ENCODE assay signal across 16 mouse cellular contexts in the genomic region with DNA sequence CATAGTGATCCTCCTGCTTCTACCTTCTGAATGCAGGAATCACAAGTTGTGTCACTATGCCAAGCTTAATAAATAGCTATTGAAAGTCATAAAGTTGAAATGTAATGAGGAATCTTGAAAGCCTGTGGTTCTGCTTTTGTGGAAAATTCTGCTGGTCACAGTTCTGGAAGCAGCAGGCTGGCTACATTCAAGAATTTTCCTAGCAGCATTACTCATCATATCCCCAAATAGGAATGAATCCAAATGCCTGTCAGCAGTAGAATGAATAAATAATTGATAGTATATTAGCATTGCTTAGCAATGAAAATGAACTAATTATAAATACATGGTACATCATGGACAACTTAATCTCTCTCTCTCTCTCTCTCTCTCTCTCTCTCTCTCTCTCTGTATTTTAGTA.
"Had no signal": no experiment of that assay in that cellular context is flagged by ENCODE, and none has a peak within 500 bp of the region (broad histone marks: within the 10 kb centered on the region; RNA-seq: fewer than 3 reads in every experiment).

No protein-coding gene starts in this region.

- ATAC-seq: midbrain, embryonic 16.5 days had no signal

- H3K4me1 ChIP-seq: megakaryocyte, embryonic 14.5 days; midbrain, embryonic 12.5 days; neural tube, embryonic 12.5 days; stomach, embryonic 15.5 days had no signal

- H3K27ac ChIP-seq: midbrain, embryonic 12.5 days; neural tube, embryonic 12.5 days; stomach, embryonic 15.5 days; stomach, postnatal 0 days had no signal

- H3K27me3 ChIP-seq: megakaryocyte, embryonic 14.5 days; midbrain, embryonic 12.5 days; neural tube, embryonic 12.5 days; stomach, embryonic 15.5 days had no signal

- H3K4me2 ChIP-seq: lung, embryonic 14.5 days; midbrain, embryonic 12.5 days; neural tube, embryonic 12.5 days; stomach, embryonic 15.5 days had no signal

- H3K4me3 ChIP-seq: megakaryocyte, embryonic 14.5 days; midbrain, embryonic 12.5 days; myocyte; neural tube, embryonic 12.5 days; stomach, embryonic 15.5 days had no signal

- H3K36me3 ChIP-seq: midbrain, embryonic 12.5 days; neural tube, embryonic 12.5 days; stomach, embryonic 15.5 days had no signal

- DNase-seq: lung, adult 18-20 months; lung, embryonic 14.5 days; lung, postnatal 10 days; lung, postnatal 4 days; midbrain, embryonic 14.5 days; right cerebral cortex, postnatal 14 days; thymus, adult 18-20 months; thymus, postnatal 14 days; thymus, postnatal 36 days had no signal

- H3K9me3 ChIP-seq: midbrain, embryonic 12.5 days; neural tube, embryonic 12.5 days; stomach, embryonic 15.5 days had no signal

- H3K9ac ChIP-seq: lung, embryonic 14.5 days; midbrain, embryonic 12.5 days; neural tube, embryonic 12.5 days; stomach, embryonic 15.5 days had no signal
